Mouse (Mus musculus): ENCODE results near the gene Ppp1r26. TPM values are rescaled to one million over a fixed set of nuclear protein-coding genes. Genes with fewer than 3 reads are reported as not detected.

Ppp1r26 gene
- polyA plus RNA-seq, 2 experiments = 0.11 to 0.15 TPM

DNA sequence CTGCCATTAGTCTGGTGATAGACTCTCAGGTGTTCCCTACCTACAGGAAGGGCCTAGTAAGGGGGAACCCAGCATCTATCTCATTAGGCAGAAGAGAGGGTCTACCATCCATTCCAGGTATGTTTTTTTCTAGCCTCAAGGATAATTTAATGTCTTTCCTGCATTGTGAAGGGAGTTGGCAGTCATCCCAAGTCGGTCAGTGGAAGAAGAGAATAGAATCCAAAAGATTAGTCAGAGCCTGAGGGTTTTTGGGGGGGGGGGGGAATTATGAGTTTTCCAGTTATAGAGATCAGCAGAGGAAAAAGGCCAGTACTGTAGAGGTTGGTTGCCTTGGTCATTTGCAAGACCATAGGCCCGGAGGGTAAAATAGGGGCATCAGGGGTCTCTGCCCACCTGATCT lies 47.9 kb downstream of the Ppp1r26 start:
- Histone ChIP-seq H3K4me1 (replicated peaks; ENCODE audit: control insufficient read depth in 2 of 2, insufficient read depth in 2 of 2, low read length in 1 of 2) (no peaks in the 10 kb centered on the region), H3K4me2 (ENCODE audit: low read depth) (no peak overlapping the region), H3K9me3 (ENCODE audit: control insufficient read depth, low read length) (no peaks in the 10 kb centered on the region), H3K9ac (replicated peaks) (no peak overlapping the region), H3K27ac (no peak overlapping the region), H3K4me3 (ENCODE audit: insufficient read depth in 1 of 2, low read depth in 2 of 2, low read length in 2 of 2) (no peak overlapping the region), H3K27me3 (ENCODE audit: control insufficient read depth, insufficient read depth, low read length) (no peaks in the 10 kb centered on the region), H3K36me3 (replicated peaks; ENCODE audit: control insufficient read depth, insufficient read depth, low read depth) (no peaks in the 10 kb centered on the region)
- TF ChIP-seq CTCF (IDR thresholded peaks at IDR 0.05; ENCODE audit: low read depth) (no peak), EP300 (IDR thresholded peaks at IDR 0.05; ENCODE audit: low read depth) (no peak)
- no peak for DNase-seq (ENCODE audit: low read depth in 3 of 3, low spot score in 3 of 3)
- 57% methylated on average over 2 of the region's 2 CpGs for WGBS (ENCODE audit: insufficient replicate concordance)
- no peak for ATAC-seq (ENCODE audit: insufficient read depth)

DNA sequence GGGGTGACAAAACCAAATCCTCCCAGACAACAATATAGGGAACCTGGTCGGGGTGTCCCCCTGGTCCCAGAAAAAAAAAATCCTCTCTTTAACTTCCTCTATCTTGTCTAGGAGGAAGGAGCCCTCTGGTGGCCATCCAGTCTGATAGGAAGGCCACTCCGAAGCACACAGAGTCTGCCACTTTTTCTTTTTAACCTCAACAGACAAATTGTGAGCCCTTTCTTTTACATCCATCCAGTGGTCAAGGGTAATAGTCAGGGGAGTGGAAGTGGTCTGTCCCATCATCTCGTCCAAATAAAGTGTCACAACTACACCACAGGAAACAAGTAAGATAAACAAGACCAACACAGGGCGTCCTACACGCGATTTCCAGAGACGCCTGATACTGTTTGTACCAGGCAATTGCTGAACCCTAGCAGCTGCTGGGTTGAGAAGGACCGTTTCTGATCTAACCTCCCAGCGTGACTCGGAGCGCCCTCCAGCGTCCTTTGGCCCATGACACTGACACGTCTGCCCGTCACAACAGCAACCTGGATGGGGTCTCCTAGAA lies 48.7 kb downstream of the Ppp1r26 start:
- no peak for DNase-seq (ENCODE audit: low read depth in 3 of 3, low spot score in 3 of 3)
- no peaks in the 10 kb centered on the region for H3K36me3 ChIP-seq (replicated peaks; ENCODE audit: control insufficient read depth, insufficient read depth, low read depth)
- no peaks in the 10 kb centered on the region for H3K9me3 ChIP-seq (ENCODE audit: control insufficient read depth, low read length)
- no peak overlapping the region for H3K4me3 ChIP-seq (ENCODE audit: insufficient read depth in 1 of 2, low read depth in 2 of 2, low read length in 2 of 2)
- TF ChIP-seq EP300 (IDR thresholded peaks at IDR 0.05; ENCODE audit: low read depth) (no peak), CTCF (IDR thresholded peaks at IDR 0.05; ENCODE audit: low read depth) (peak; percentile 16; the same call in 1 of the 2 replicates)
- no peak overlapping the region for H3K9ac ChIP-seq (replicated peaks)
- ATAC-seq (ENCODE audit: insufficient read depth) = no peak
- WGBS (ENCODE audit: insufficient replicate concordance) = 54% methylated on average over 14 of the region's 14 CpGs
- H3K4me1 ChIP-seq (replicated peaks; ENCODE audit: control insufficient read depth in 2 of 2, insufficient read depth in 2 of 2, low read length in 1 of 2) = no peaks in the 10 kb centered on the region
- no peak overlapping the region for H3K4me2 ChIP-seq (ENCODE audit: low read depth)
- H3K27me3 ChIP-seq (ENCODE audit: control insufficient read depth, insufficient read depth, low read length) = no peaks in the 10 kb centered on the region
- H3K27ac ChIP-seq = no peak overlapping the region

DNA sequence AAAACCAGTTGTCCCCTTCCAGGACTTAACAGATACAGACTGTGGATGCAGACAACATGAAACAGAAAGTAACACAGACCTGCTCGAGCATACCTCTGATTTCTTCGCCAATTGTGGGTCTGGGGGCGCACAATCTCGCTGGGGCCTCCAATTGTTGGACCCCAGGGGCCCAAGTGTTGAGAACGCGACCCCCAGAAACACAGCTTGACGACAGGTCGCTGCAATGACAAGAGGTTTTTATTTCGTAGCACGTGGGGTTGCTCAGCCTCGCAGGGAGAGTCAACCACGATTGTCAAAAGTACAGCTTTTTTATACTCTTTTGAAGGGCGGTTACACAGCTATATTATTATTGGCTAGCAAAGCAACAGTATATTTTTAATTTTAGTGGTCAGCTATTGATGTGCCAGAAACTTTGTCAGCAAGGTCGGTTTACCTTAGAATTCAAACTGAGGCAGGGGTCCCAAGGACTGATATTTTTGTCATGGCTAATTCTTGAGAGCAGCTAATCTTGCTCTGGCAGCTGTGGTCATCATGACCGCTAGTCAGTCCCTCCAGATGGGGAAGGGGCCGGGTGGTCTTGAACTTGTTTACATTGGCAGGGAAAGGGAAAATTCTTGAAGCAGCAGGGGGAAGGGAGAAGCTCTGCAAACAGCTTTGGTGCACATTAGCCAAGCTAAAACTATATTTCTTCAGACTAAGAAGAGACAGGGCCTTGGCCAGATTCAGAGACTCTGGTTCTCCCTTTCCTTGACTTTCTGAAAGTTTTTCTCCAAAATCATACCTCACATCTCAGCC lies 49.4 kb downstream of the Ppp1r26 start:
- ATAC-seq (ENCODE audit: insufficient read depth) = no peak
- no peak for TF ChIP-seq CTCF (IDR thresholded peaks at IDR 0.05; ENCODE audit: low read depth)
- TF ChIP-seq EP300 (IDR thresholded peaks at IDR 0.05; ENCODE audit: low read depth) = no peak
- H3K27me3 ChIP-seq (ENCODE audit: control insufficient read depth, insufficient read depth, low read length) = no peaks in the 10 kb centered on the region
- no peak overlapping the region for H3K27ac ChIP-seq
- H3K36me3 ChIP-seq (replicated peaks; ENCODE audit: control insufficient read depth, insufficient read depth, low read depth) = no peaks in the 10 kb centered on the region
- H3K9me3 ChIP-seq (ENCODE audit: control insufficient read depth, low read length) = no peaks in the 10 kb centered on the region
- WGBS (ENCODE audit: insufficient replicate concordance) = 65% methylated on average over 16 of the region's 16 CpGs
- no peak for DNase-seq (ENCODE audit: low read depth in 3 of 3, low spot score in 3 of 3)
- no peak overlapping the region for H3K4me2 ChIP-seq (ENCODE audit: low read depth)
- no peak overlapping the region for H3K9ac ChIP-seq (replicated peaks)
- no peaks in the 10 kb centered on the region for H3K4me1 ChIP-seq (replicated peaks; ENCODE audit: control insufficient read depth in 2 of 2, insufficient read depth in 2 of 2, low read length in 1 of 2)
- no peak overlapping the region for H3K4me3 ChIP-seq (ENCODE audit: insufficient read depth in 1 of 2, low read depth in 2 of 2, low read length in 2 of 2)

DNA sequence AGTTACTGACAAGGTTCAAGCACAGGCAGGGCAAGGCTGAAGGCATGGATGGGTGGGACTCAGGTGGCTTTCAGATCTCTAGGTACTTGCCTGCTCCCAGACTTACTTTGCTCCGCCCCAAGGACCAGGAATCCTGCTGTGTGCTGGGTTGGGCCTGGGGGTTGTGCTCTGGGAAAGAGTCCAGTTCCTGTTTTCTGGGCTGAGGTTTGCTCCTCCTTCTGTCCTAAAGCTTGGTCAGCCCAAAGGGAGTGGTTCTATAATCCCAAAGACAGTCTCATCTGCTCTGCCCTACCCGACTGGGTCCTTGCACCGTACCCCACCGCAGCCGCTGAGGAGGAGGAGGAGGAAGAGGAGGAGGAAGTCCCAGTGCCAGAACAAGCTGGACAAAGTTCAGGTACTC lies 50.1 kb downstream of the Ppp1r26 start, which contains the start of gene Gbgt1:
Gene Gbgt1 (plus strand): TSS at position 221 of the 400 bp plus-strand sequence.
- 61% methylated on average over 5 of the region's 5 CpGs for WGBS (ENCODE audit: insufficient replicate concordance)
- Histone ChIP-seq H3K36me3 (replicated peaks; ENCODE audit: control insufficient read depth, insufficient read depth, low read depth) (no peaks in the 10 kb centered on the region), H3K9ac (replicated peaks) (no peak within 1 kb of the TSS), H3K4me1 (replicated peaks; ENCODE audit: control insufficient read depth in 2 of 2, insufficient read depth in 2 of 2, low read length in 1 of 2) (no peaks in the 10 kb centered on the region), H3K4me2 (ENCODE audit: low read depth) (no peak within 1 kb of the TSS), H3K4me3 (ENCODE audit: insufficient read depth in 1 of 2, low read depth in 2 of 2, low read length in 2 of 2) (no peak within 1 kb of the TSS), H3K27ac (no peak within 1 kb of the TSS), H3K27me3 (ENCODE audit: control insufficient read depth, insufficient read depth, low read length) (no peaks in the 10 kb centered on the region), H3K9me3 (ENCODE audit: control insufficient read depth, low read length) (no peaks in the 10 kb centered on the region)
- TF ChIP-seq EP300 (IDR thresholded peaks at IDR 0.05; ENCODE audit: low read depth) (no peak), CTCF (IDR thresholded peaks at IDR 0.05; ENCODE audit: low read depth) (no peak)
- DNase-seq (ENCODE audit: low read depth in 3 of 3, low spot score in 3 of 3) = no peak
- no peak for ATAC-seq (ENCODE audit: insufficient read depth)

DNA sequence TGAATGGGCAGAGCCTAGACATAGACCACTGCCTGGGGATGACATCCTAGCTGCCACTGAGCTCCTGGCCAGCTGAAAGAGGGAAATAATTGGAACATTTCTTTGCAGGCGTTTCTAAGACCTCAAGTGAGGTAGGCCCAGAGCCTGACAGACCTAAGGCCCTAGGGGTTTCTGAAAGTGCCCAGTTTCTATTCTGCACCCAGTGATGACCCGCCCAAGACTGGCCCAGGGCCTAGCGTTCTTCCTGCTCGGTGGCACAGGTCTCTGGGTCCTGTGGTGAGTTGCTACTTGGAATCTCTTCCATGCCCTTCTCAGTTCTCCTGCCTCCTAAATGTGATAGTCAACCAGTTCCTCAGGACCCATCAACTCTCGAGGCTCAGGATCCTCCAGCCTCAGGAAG lies 51.0 kb downstream of the Ppp1r26 start:
- H3K4me1 ChIP-seq (replicated peaks; ENCODE audit: control insufficient read depth in 2 of 2, insufficient read depth in 2 of 2, low read length in 1 of 2) = no peaks in the 10 kb centered on the region
- H3K4me2 ChIP-seq (ENCODE audit: low read depth) = no peak overlapping the region
- no peaks in the 10 kb centered on the region for H3K27me3 ChIP-seq (ENCODE audit: control insufficient read depth, insufficient read depth, low read length)
- no peak overlapping the region for H3K27ac ChIP-seq
- H3K36me3 ChIP-seq (replicated peaks; ENCODE audit: control insufficient read depth, insufficient read depth, low read depth) = no peaks in the 10 kb centered on the region
- 53% methylated on average over 5 of the region's 5 CpGs for WGBS (ENCODE audit: insufficient replicate concordance)
- ATAC-seq (ENCODE audit: insufficient read depth) = no peak
- no peak for DNase-seq (ENCODE audit: low read depth in 3 of 3, low spot score in 3 of 3)
- TF ChIP-seq CTCF (IDR thresholded peaks at IDR 0.05; ENCODE audit: low read depth) (no peak), EP300 (IDR thresholded peaks at IDR 0.05; ENCODE audit: low read depth) (no peak)
- H3K4me3 ChIP-seq (ENCODE audit: insufficient read depth in 1 of 2, low read depth in 2 of 2, low read length in 2 of 2) = no peak overlapping the region
- no peaks in the 10 kb centered on the region for H3K9me3 ChIP-seq (ENCODE audit: control insufficient read depth, low read length)
- H3K9ac ChIP-seq (replicated peaks) = no peak overlapping the region
